Mouse (Mus musculus): ENCODE results near the gene Nlrp9b. TPM values are rescaled to one million over a fixed set of nuclear protein-coding genes. Genes with fewer than 3 reads are reported as not detected.

Nlrp9b gene
- polyA plus RNA-seq, 1 experiment from 2014 or later, result not detected

Other genes starting within 250 kb of the Nlrp9b start
- 40.6 and 48.0 TPM in 2 replicates for gene Nectin2, start 241.0 kb upstream of the Nlrp9b start, polyA plus RNA-seq (2015; fragmentation: Nextera tagmentation; extraction: Ambion mirVana)
- gene Bcam, start 220.4 kb upstream of the Nlrp9b start, polyA plus RNA-seq (2015; fragmentation: Nextera tagmentation; extraction: Ambion mirVana), result 5.2 and 6.4 TPM in 2 replicates
- gene Cblc, start 194.7 kb upstream of the Nlrp9b start, polyA plus RNA-seq (2015; fragmentation: Nextera tagmentation; extraction: Ambion mirVana), result 0.32 TPM in 1 of 2 replicates, not detected in the other
- 0.27 and 0.88 TPM in 2 replicates for gene Bcl3, start 168.7 kb upstream of the Nlrp9b start, polyA plus RNA-seq (2015; fragmentation: Nextera tagmentation; extraction: Ambion mirVana)
- gene Gm19345, start 139.5 kb upstream of the Nlrp9b start, polyA plus RNA-seq (2015; fragmentation: Nextera tagmentation; extraction: Ambion mirVana), result 5.7 and 6.6 TPM in 2 replicates
- 0.54 and 0.62 TPM in 2 replicates for gene Ceacam16, start 130.2 kb upstream of the Nlrp9b start, polyA plus RNA-seq (2015; fragmentation: Nextera tagmentation; extraction: Ambion mirVana)
- not detected in 2 replicates for gene Ceacam19, start 103.5 kb upstream of the Nlrp9b start, polyA plus RNA-seq (2015; fragmentation: Nextera tagmentation; extraction: Ambion mirVana)
- 5.3 and 6.2 TPM in 2 replicates for gene Pvr, start 70.3 kb upstream of the Nlrp9b start, polyA plus RNA-seq (2015; fragmentation: Nextera tagmentation; extraction: Ambion mirVana)
- not detected in 2 replicates for gene Igsf23, start 40.7 kb upstream of the Nlrp9b start, polyA plus RNA-seq (2015; fragmentation: Nextera tagmentation; extraction: Ambion mirVana)
- not detected in 2 replicates for gene Ceacam20, start 26.1 kb upstream of the Nlrp9b start, polyA plus RNA-seq (2015; fragmentation: Nextera tagmentation; extraction: Ambion mirVana)
- not detected in 2 replicates for gene Vmn1r91, start 108.2 kb downstream of the Nlrp9b start, polyA plus RNA-seq (2015; fragmentation: Nextera tagmentation; extraction: Ambion mirVana)
- gene Gm16442, start 131.1 kb downstream of the Nlrp9b start, polyA plus RNA-seq (2015; fragmentation: Nextera tagmentation; extraction: Ambion mirVana), result not detected in 2 replicates
- gene Vmn1r93, start 147.6 kb downstream of the Nlrp9b start, polyA plus RNA-seq (2015; fragmentation: Nextera tagmentation; extraction: Ambion mirVana), result not detected in 2 replicates
- not detected in 2 replicates for gene Vmn1r94, start 176.9 kb downstream of the Nlrp9b start, polyA plus RNA-seq (2015; fragmentation: Nextera tagmentation; extraction: Ambion mirVana)
- not detected in 2 replicates for gene Vmn1r95, start 202.2 kb downstream of the Nlrp9b start, polyA plus RNA-seq (2015; fragmentation: Nextera tagmentation; extraction: Ambion mirVana)
- gene Gm6164, start 214.1 kb downstream of the Nlrp9b start, polyA plus RNA-seq (2015; fragmentation: Nextera tagmentation; extraction: Ambion mirVana), result not detected in 2 replicates
- not detected in 2 replicates for gene Gm4498, start 242.4 kb downstream of the Nlrp9b start, polyA plus RNA-seq (2015; fragmentation: Nextera tagmentation; extraction: Ambion mirVana)